Mouse (Mus musculus) liver, embryonic 13.5 days (tissue): ENCODE measurements around the gene Gm13287. TPM values are rescaled to one million over a fixed set of nuclear protein-coding genes. Genes with fewer than 3 reads are reported as not detected.
"Not testable (repeated sequence)": the region's sequence is repeated elsewhere in the genome, so short reads cannot be mapped to it uniquely, and the experiment has no call there.

Experiments used
- ATAC-seq: fragments of 200-750 bp; cut with Nextera tagmentation; 2 replicates; pipeline ENCODE4 v1.8.0; 2017; ENCODE audit warnings: low read depth, mild to moderate bottlenecking, moderate number of reproducible peaks, moderate library complexity
- DNase-seq: peaks from one replicate; pipeline ENCODE4 v3.0.0; 2022
- H3K27ac ChIP-seq: fragments of 300-500 bp; sonication (generic); 2 replicates; pipeline ENCODE4 v1.5.1; 2015; ENCODE audit warnings: moderate library complexity, mild to moderate bottlenecking, inconsistent platforms
- H3K27me3 ChIP-seq: fragments of 300-500 bp; sonication (generic); 2 replicates; pipeline ENCODE4 v1.6.1; 2015; ENCODE audit warnings: mild to moderate bottlenecking, inconsistent platforms
- H3K36me3 ChIP-seq: fragments of 300-500 bp; sonication (generic); 2 replicates; pipeline ENCODE4 v1.6.1; 2015; ENCODE audit warnings: mild to moderate bottlenecking, inconsistent platforms
- H3K4me1 ChIP-seq: fragments of 300-500 bp; sonication (generic); replicated peaks from 2 replicates; pipeline ENCODE4 v1.6.1; 2015; ENCODE audit warnings: inconsistent platforms
- H3K4me2 ChIP-seq: fragments of 300-500 bp; sonication (generic); 2 replicates; pipeline ENCODE4 v1.6.1; 2015; ENCODE audit warnings: inconsistent platforms, mild to moderate bottlenecking, moderate library complexity
- H3K4me3 ChIP-seq: fragments of 300-500 bp; sonication (generic); replicated peaks from 2 replicates; pipeline ENCODE4 v1.5.1; 2015; ENCODE audit warnings: mild to moderate bottlenecking, inconsistent platforms
- H3K9ac ChIP-seq: fragments of 300-500 bp; sonication (generic); 2 replicates; pipeline ENCODE4 v1.6.1; 2015; ENCODE audit warnings: mild to moderate bottlenecking, inconsistent platforms
- H3K9me3 ChIP-seq: fragments of 300-500 bp; sonication (generic); replicated peaks from 2 replicates; pipeline ENCODE4 v1.6.1; 2016; ENCODE audit warnings: inconsistent platforms
- WGBS: fragments of 180-500 bp; shearing (Covaris S2); methylation state at CpG from one replicate; pipeline ENCODE4 v1.1.7; 2015; ENCODE audit not compliant: insufficient replicate concordance; 5-methylcytosine and 5-hydroxymethylcytosine counted together
- polyA plus RNA-seq: library from polyadenylated mRNA; unstranded; fragments of >200 nt; fragmentation: Nextera tagmentation; extraction: Ambion mirVana; gene quantifications from 2 replicates; pipeline ENCODE4 v1.2.1, GENCODE M21; 2015

Gm13287 gene
- polyA plus RNA-seq, 1 experiment from 2014 or later = not detected

DNA sequence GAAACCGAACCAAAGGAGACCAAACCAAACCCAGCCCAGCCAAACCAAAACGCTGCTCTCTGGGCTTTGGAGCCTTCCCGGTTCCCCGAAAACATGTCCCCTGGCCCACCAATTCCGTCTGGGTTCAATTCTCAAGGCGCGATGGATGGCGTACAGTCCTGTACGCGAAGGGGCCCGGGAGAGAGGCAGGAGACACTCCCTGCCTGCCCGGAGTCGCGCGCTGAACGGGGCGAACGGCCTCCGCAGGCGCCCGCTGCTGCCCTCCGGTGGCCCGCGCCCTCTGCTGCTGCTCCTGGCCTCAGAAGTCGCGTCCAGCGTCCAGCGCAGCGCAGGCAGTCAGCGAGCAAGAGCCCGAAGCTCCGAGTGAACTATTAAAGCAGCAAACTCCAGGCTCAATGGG lies 29.5 kb upstream of the Gm13287 start, which contains the start of gene Gm13290:
TSS of gene Gm13290 (plus strand) at position 301 of the 400 bp plus-strand sequence.
- not testable (repeated sequence) for DNase-seq, H3K27ac ChIP-seq, H3K4me3 ChIP-seq, H3K9me3 ChIP-seq, H3K27me3 ChIP-seq, H3K4me1 ChIP-seq, H3K9ac ChIP-seq, H3K4me2 ChIP-seq, ATAC-seq, H3K36me3 ChIP-seq
- no CpG with 5 or more reads among the region's 32 CpGs for WGBS

DNA sequence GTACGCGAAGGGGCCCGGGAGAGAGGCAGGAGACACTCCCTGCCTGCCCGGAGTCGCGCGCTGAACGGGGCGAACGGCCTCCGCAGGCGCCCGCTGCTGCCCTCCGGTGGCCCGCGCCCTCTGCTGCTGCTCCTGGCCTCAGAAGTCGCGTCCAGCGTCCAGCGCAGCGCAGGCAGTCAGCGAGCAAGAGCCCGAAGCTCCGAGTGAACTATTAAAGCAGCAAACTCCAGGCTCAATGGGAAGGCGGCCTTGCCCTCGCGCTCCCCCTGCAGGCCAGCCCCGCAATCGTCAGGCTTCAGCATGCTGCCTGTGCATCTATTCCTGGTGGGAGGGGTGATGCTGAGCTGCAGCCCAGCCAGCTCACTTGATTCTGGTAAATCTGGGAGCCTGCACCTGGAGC lies 26.4 kb upstream of the Gm13287 start, which contains the start of gene Gm13289:
TSS of gene Gm13289 (plus strand) at position 301 of the 400 bp plus-strand sequence.
- not testable (repeated sequence) for H3K27ac ChIP-seq, ATAC-seq, H3K9me3 ChIP-seq, DNase-seq, H3K27me3 ChIP-seq, H3K4me3 ChIP-seq, H3K9ac ChIP-seq, H3K4me1 ChIP-seq, H3K36me3 ChIP-seq, H3K4me2 ChIP-seq
- WGBS = no CpG with 5 or more reads among the region's 29 CpGs

DNA sequence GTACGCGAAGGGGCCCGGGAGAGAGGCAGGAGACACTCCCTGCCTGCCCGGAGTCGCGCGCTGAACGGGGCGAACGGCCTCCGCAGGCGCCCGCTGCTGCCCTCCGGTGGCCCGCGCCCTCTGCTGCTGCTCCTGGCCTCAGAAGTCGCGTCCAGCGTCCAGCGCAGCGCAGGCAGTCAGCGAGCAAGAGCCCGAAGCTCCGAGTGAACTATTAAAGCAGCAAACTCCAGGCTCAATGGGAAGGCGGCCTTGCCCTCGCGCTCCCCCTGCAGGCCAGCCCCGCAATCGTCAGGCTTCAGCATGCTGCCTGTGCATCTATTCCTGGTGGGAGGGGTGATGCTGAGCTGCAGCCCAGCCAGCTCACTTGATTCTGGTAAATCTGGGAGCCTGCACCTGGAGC lies 23.5 kb upstream of the Gm13287 start, which contains the start of gene Gm13272:
TSS of gene Gm13272 (plus strand) at position 301 of the 400 bp plus-strand sequence.
- H3K4me1 ChIP-seq, H3K4me2 ChIP-seq, H3K27ac ChIP-seq, DNase-seq, H3K27me3 ChIP-seq, ATAC-seq, H3K9me3 ChIP-seq, H3K9ac ChIP-seq, H3K4me3 ChIP-seq, H3K36me3 ChIP-seq: not testable (repeated sequence)
- no CpG with 5 or more reads among the region's 29 CpGs for WGBS

DNA sequence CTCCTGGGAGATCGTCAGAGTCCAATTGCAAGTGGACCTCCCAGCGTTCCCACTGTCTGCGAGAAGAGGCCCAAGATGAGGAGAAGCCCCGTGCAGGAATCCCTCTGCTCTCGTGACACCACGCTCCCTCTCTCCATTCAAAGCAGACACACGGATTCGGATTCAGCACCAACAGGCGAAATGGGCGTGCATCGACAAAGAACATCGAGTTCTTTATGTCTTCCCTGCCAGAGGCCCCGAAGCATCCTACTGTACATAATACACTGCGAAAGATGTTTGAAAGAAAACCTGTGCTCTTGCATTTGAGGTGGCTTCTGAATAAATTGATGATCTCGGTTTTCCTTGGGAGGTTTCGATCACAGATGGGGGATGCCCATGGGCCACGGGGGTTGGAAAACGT lies 22.7 kb upstream of the Gm13287 start:
- not testable (repeated sequence) for H3K4me1 ChIP-seq

DNA sequence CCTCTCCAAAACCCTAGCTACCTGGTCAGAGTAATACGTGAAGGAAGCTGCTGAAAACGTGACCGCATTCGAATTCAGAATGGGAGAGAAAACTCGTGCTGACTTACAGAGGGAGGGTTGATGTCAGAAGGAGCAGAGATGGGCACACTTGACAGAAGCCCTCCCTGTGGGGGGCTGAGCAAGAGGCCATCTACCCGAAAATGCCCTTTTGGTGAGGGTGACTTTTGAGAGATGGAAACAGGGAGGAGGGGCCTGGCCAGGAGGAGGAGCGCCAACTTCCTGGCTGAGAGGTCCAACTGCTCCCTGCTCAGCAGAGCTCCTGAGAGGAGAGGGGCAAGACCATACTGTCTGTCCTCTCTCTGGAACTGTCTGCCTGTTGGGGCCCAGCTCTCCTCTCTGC lies 21.2 kb upstream of the Gm13287 start, which contains the start of gene Ifnz:
TSS of gene Ifnz (plus strand) at position 301 of the 400 bp plus-strand sequence.
- DNase-seq = not testable (repeated sequence)

More for the DNA sequence above, 22.7 kb upstream of the Gm13287 start:
- H3K9ac ChIP-seq, H3K27ac ChIP-seq, H3K4me3 ChIP-seq, ATAC-seq, H3K36me3 ChIP-seq, DNase-seq, H3K27me3 ChIP-seq, H3K4me2 ChIP-seq, H3K9me3 ChIP-seq: not testable (repeated sequence)
- WGBS = 38% methylated on average over 16 of the region's 18 CpGs

DNA sequence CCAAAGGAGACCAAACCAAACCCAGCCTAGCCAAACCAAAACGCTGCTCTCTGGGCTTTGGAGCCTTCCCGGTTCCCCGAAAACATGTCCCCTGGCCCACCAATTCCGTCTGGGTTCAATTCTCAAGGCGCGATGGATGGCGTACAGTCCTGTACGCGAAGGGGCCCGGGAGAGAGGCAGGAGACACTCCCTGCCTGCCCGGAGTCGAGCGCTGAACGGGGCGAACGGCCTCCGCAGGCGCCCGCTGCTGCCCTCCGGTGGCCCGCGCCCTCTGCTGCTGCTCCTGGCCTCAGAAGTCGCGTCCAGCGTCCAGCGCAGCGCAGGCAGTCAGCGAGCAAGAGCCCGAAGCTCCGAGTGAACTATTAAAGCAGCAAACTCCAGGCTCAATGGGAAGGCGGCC lies 20.7 kb upstream of the Gm13287 start:
- not testable (repeated sequence) for H3K36me3 ChIP-seq, H3K9ac ChIP-seq, H3K9me3 ChIP-seq, ATAC-seq, DNase-seq, H3K4me1 ChIP-seq, H3K27me3 ChIP-seq, H3K27ac ChIP-seq
- H3K4me3 ChIP-seq = peak overlapping the region; percentile 28
- peak overlapping the region; percentile 56 for H3K4me2 ChIP-seq
- 0% methylated on average over 4 of the region's 31 CpGs for WGBS

More for the DNA sequence above, 21.2 kb upstream of the Gm13287 start, which contains the start of gene Ifnz:
- peak within 1 kb of the TSS; percentile 56 for H3K4me2 ChIP-seq
- H3K4me3 ChIP-seq = peak within 1 kb of the TSS; percentile 28
- WGBS = 15% methylated on average over 4 of the region's 7 CpGs
- H3K27me3 ChIP-seq, H3K36me3 ChIP-seq, H3K27ac ChIP-seq, ATAC-seq, H3K4me1 ChIP-seq, H3K9me3 ChIP-seq, H3K9ac ChIP-seq: not testable (repeated sequence)

DNA sequence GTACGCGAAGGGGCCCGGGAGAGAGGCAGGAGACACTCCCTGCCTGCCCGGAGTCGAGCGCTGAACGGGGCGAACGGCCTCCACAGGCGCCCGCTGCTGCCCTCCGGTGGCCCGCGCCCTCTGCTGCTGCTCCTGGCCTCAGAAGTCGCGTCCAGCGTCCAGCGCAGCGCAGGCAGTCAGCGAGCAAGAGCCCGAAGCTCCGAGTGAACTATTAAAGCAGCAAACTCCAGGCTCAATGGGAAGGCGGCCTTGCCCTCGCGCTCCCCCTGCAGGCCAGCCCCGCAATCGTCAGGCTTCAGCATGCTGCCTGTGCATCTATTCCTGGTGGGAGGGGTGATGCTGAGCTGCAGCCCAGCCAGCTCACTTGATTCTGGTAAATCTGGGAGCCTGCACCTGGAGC lies 17.6 kb upstream of the Gm13287 start, which contains the start of gene Gm13276:
TSS of gene Gm13276 (plus strand) at position 301 of the 400 bp plus-strand sequence.
- H3K27me3 ChIP-seq, DNase-seq, H3K4me3 ChIP-seq, ATAC-seq, H3K4me2 ChIP-seq, H3K9me3 ChIP-seq, H3K9ac ChIP-seq, H3K4me1 ChIP-seq, H3K27ac ChIP-seq, H3K36me3 ChIP-seq: not testable (repeated sequence)
- no CpG with 5 or more reads among the region's 27 CpGs for WGBS

DNA sequence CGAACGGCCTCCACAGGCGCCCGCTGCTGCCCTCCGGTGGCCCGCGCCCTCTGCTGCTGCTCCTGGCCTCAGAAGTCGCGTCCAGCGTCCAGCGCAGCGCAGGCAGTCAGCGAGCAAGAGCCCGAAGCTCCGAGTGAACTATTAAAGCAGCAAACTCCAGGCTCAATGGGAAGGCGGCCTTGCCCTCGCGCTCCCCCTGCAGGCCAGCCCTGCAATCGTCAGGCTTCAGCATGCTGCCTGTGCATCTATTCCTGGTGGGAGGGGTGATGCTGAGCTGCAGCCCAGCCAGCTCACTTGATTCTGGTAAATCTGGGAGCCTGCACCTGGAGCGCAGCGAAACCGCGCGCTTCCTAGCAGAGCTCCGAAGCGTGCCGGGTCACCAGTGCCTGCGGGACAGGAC lies 14.7 kb upstream of the Gm13287 start, which contains the start of gene Gm13277:
TSS of gene Gm13277 (plus strand) at position 231 of the 400 bp plus-strand sequence.
- not testable (repeated sequence) for H3K9me3 ChIP-seq, H3K9ac ChIP-seq, H3K4me2 ChIP-seq, DNase-seq, ATAC-seq, H3K4me1 ChIP-seq, H3K27ac ChIP-seq, H3K36me3 ChIP-seq, H3K27me3 ChIP-seq, H3K4me3 ChIP-seq
- 0% methylated on average over 4 of the region's 28 CpGs for WGBS

DNA sequence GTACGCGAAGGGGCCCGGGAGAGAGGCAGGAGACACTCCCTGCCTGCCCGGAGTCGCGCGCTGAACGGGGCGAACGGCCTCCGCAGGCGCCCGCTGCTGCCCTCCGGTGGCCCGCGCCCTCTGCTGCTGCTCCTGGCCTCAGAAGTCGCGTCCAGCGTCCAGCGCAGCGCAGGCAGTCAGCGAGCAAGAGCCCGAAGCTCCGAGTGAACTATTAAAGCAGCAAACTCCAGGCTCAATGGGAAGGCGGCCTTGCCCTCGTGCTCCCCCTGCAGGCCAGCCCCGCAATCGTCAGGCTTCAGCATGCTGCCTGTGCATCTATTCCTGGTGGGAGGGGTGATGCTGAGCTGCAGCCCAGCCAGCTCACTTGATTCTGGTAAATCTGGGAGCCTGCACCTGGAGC lies 11.8 kb upstream of the Gm13287 start, which contains the start of gene Gm13278:
TSS of gene Gm13278 (plus strand) at position 301 of the 400 bp plus-strand sequence.
- H3K4me2 ChIP-seq, H3K27ac ChIP-seq, H3K4me3 ChIP-seq, H3K9ac ChIP-seq, ATAC-seq, DNase-seq, H3K9me3 ChIP-seq, H3K36me3 ChIP-seq, H3K27me3 ChIP-seq, H3K4me1 ChIP-seq: not testable (repeated sequence)
- no CpG with 5 or more reads among the region's 28 CpGs for WGBS

DNA sequence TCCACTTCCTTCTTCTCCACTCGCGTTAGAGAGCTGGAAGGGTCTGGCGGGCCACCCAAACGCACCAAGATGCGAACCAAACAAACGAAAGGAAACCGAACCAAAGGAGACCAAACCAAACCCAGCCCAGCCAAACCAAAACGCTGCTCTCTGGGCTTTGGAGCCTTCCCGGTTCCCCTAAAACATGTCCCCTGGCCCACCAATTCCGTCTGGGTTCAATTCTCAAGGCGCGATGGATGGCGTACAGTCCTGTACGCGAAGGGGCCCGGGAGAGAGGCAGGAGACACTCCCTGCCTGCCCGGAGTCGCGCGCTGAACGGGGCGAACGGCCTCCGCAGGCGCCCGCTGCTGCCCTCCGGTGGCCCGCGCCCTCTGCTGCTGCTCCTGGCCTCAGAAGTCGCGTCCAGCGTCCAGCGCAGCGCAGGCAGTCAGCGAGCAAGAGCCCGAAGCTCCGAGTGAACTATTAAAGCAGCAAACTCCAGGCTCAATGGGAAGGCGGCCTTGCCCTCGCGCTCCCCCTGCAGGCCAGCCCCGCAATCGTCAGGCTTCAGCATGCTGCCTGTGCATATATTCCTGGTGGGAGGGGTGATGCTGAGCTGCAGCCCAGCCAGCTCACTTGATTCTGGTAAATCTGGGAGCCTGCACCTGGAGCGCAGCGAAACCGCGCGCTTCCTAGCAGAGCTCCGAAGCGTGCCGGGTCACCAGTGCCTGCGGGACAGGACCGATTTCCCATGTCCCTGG lies 8.9 kb upstream of the Gm13287 start, which contains the start of gene Gm13275:
TSS of gene Gm13275 (plus strand) at position 552 of the 740 bp plus-strand sequence.
- DNase-seq, ATAC-seq: not testable (repeated sequence)

DNA sequence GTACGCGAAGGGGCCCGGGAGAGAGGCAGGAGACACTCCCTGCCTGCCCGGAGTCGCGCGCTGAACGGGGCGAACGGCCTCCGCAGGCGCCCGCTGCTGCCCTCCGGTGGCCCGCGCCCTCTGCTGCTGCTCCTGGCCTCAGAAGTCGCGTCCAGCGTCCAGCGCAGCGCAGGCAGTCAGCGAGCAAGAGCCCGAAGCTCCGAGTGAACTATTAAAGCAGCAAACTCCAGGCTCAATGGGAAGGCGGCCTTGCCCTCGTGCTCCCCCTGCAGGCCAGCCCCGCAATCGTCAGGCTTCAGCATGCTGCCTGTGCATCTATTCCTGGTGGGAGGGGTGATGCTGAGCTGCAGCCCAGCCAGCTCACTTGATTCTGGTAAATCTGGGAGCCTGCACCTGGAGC lies 6.0 kb upstream of the Gm13287 start, which contains the start of gene Gm13279:
TSS of gene Gm13279 (plus strand) at position 301 of the 400 bp plus-strand sequence.
- not testable (repeated sequence) for ATAC-seq, H3K27me3 ChIP-seq, DNase-seq, H3K4me3 ChIP-seq, H3K4me1 ChIP-seq, H3K9ac ChIP-seq, H3K36me3 ChIP-seq, H3K27ac ChIP-seq, H3K9me3 ChIP-seq, H3K4me2 ChIP-seq
- no CpG with 5 or more reads among the region's 28 CpGs for WGBS

More for the DNA sequence above, 8.9 kb upstream of the Gm13287 start, which contains the start of gene Gm13275:
- H3K27me3 ChIP-seq, H3K4me2 ChIP-seq, H3K27ac ChIP-seq, H3K9me3 ChIP-seq, H3K4me1 ChIP-seq, H3K4me3 ChIP-seq, H3K9ac ChIP-seq, H3K36me3 ChIP-seq: not testable (repeated sequence)
- WGBS = 0% methylated on average over 12 of the region's 52 CpGs
